Mouse (Mus musculus): ENCODE results near the gene Gm813. TPM values are rescaled to one million over a fixed set of nuclear protein-coding genes. Genes with fewer than 3 reads are reported as not detected.
"Not testable (repeated sequence)": the region's sequence is repeated elsewhere in the genome, so short reads cannot be mapped to it uniquely, and the experiment has no call there.

The Gm813 gene
- not detected for total RNA-seq (2021)
- long read RNA-seq, experiment 1, result 0 reads
- long read RNA-seq, experiment 2, result 0 reads

GRCm38 (mm10) chr16:58616878-58617277 lies at the start of gene Gm813:
Gene Gm813 (minus strand): TSS chr16:58616978.
- no peak for DNase-seq (ENCODE audit: low spot score in 2 of 2)
- Histone ChIP-seq H3K27ac (no peak within 1 kb of the TSS), H3K4me3 (no peak within 1 kb of the TSS)
- TF ChIP-seq CTCF (conservative IDR thresholded peaks at IDR 0.05), result no peak

GRCm38 (mm10) chr16:58665137-58665536 lies 48.4 kb upstream of the Gm813 start:
- H3K27ac ChIP-seq; H3K4me3 ChIP-seq; DNase-seq (ENCODE audit: low spot score in 2 of 2): not testable (repeated sequence)

GRCm38 (mm10) chr16:58663816-58664215 lies 47.0 kb upstream of the Gm813 start:
- TF ChIP-seq CTCF (conservative IDR thresholded peaks at IDR 0.05), result no peak
- H3K27ac ChIP-seq, result no peak overlapping the region
- no peak for DNase-seq (ENCODE audit: low spot score in 2 of 2)
- no peak overlapping the region for H3K4me3 ChIP-seq

- TF ChIP-seq CTCF (conservative IDR thresholded peaks at IDR 0.05), result peak; percentile 82
- Histone ChIP-seq H3K4me3 (no peak overlapping the region), H3K27ac (no peak overlapping the region)
- no peak for DNase-seq (ENCODE audit: low spot score in 2 of 2)
Observed at GRCm38 (mm10) chr16:58663021-58663420, 46.2 kb upstream of the Gm813 start.

- no peak for DNase-seq (ENCODE audit: low spot score in 2 of 2)
- no peak overlapping the region for H3K4me3 ChIP-seq
- no peak for TF ChIP-seq CTCF (conservative IDR thresholded peaks at IDR 0.05)
Observed at GRCm38 (mm10) chr16:58662287-58662791, 45.6 kb upstream of the Gm813 start.

GRCm38 (mm10) chr16:58661826-58662225 lies 45.0 kb upstream of the Gm813 start:
- no peak overlapping the region for H3K4me3 ChIP-seq
- no peak overlapping the region for H3K27ac ChIP-seq
- no peak for DNase-seq (ENCODE audit: low spot score in 2 of 2)
- no peak for TF ChIP-seq CTCF (conservative IDR thresholded peaks at IDR 0.05)

More at GRCm38 (mm10) chr16:58662287-58662791, 45.6 kb upstream of the Gm813 start:
- no peak overlapping the region for H3K27ac ChIP-seq

- Histone ChIP-seq H3K27ac (no peak overlapping the region), H3K4me3 (no peak overlapping the region)
- no peak for DNase-seq (ENCODE audit: low spot score in 2 of 2)
- no peak for TF ChIP-seq CTCF (conservative IDR thresholded peaks at IDR 0.05)
Observed at GRCm38 (mm10) chr16:58658668-58659067, 41.9 kb upstream of the Gm813 start.

GRCm38 (mm10) chr16:58656526-58656925 lies 39.7 kb upstream of the Gm813 start:
- no peak overlapping the region for H3K27ac ChIP-seq
- no peak overlapping the region for H3K4me3 ChIP-seq
- no peak for TF ChIP-seq CTCF (conservative IDR thresholded peaks at IDR 0.05)
- DNase-seq (ENCODE audit: low spot score in 2 of 2), result no peak

GRCm38 (mm10) chr16:58655751-58656150 lies 39.0 kb upstream of the Gm813 start:
- Histone ChIP-seq H3K4me3 (no peak overlapping the region), H3K27ac (no peak overlapping the region)
- no peak for TF ChIP-seq CTCF (conservative IDR thresholded peaks at IDR 0.05)
- DNase-seq (ENCODE audit: low spot score in 2 of 2), result no peak

GRCm38 (mm10) chr16:58649979-58650378 lies 33.2 kb upstream of the Gm813 start:
- H3K4me3 ChIP-seq, result no peak overlapping the region
- TF ChIP-seq CTCF (conservative IDR thresholded peaks at IDR 0.05), result no peak
- DNase-seq (ENCODE audit: low spot score in 2 of 2), result no peak
- no peak overlapping the region for H3K27ac ChIP-seq

- H3K27ac ChIP-seq, result no peak within 1 kb of the TSS
- H3K4me3 ChIP-seq, result no peak within 1 kb of the TSS
- no peak for DNase-seq (ENCODE audit: low spot score in 2 of 2)
- no peak for TF ChIP-seq CTCF (conservative IDR thresholded peaks at IDR 0.05)
Observed at GRCm38 (mm10) chr16:58638689-58639175, 22.0 kb upstream of the Gm813 start, which contains the start of gene E330017A01Rik. Gene E330017A01Rik (minus strand): TSS chr16:58638739.

- DNase-seq (ENCODE audit: low spot score in 2 of 2), result no peak
- no peak for TF ChIP-seq CTCF (conservative IDR thresholded peaks at IDR 0.05)
- Histone ChIP-seq H3K4me3 (no peak overlapping the region), H3K27ac (no peak overlapping the region)
Observed at GRCm38 (mm10) chr16:58638016-58638415, 21.2 kb upstream of the Gm813 start.

GRCm38 (mm10) chr16:58637448-58637847 lies 20.7 kb upstream of the Gm813 start:
- no peak for TF ChIP-seq CTCF (conservative IDR thresholded peaks at IDR 0.05)
- DNase-seq (ENCODE audit: low spot score in 2 of 2), result no peak
- Histone ChIP-seq H3K4me3 (no peak overlapping the region), H3K27ac (no peak overlapping the region)

- TF ChIP-seq CTCF (conservative IDR thresholded peaks at IDR 0.05), result no peak
Observed at GRCm38 (mm10) chr16:58635866-58636265, 19.1 kb upstream of the Gm813 start.

More at GRCm38 (mm10) chr16:58635866-58636265, 19.1 kb upstream of the Gm813 start:
- no peak for DNase-seq (ENCODE audit: low spot score in 2 of 2)
- Histone ChIP-seq H3K4me3 (no peak overlapping the region), H3K27ac (no peak overlapping the region)
